Mouse (Mus musculus) lung, adult 2 months (tissue): ENCODE data around the gene Nelfa.

Experiments used
- CTCF ChIP-seq: fragments of 200-500 bp; IDR thresholded peaks from 2 replicates; pipeline ENCODE4 v1.5.1; 2011; ENCODE audit warnings: mild to moderate bottlenecking, low read length, control low read depth; ENCODE audit not compliant: insufficient read depth
- POLR2A ChIP-seq: fragments of 200-500 bp; IDR thresholded peaks from 2 replicates; pipeline ENCODE4 v1.6.1; 2011; ENCODE audit warnings: low read depth, mild to moderate bottlenecking, control low read depth, low read length, borderline replicate concordance; ENCODE audit errors: extremely low read depth

- TF ChIP-seq CTCF (no peak), POLR2A (no peak)
Measured at GRCm38 (mm10) chr5:33853086-33853485, 83.1 kb downstream of the Nelfa start.
